Mouse (Mus musculus): ENCODE measurements around the gene Cdan1. TPM values are rescaled to one million over a fixed set of nuclear protein-coding genes. Genes with fewer than 3 reads are reported as not detected.

Cdan1 gene
- 102 and 107 TPM in 2 replicates for polyA plus RNA-seq (2012; rRNA removed)

GRCm38 (mm10) chr2:120849449-120850423 is at the start of gene Cdan1:
Gene Cdan1 (minus strand): TSS chr2:120850128.
- no peaks in the 10 kb centered on the region for H3K36me3 ChIP-seq (ENCODE audit: control insufficient read depth, insufficient read depth, low read length)
- H3K27ac ChIP-seq (ENCODE audit: control insufficient read depth, insufficient read depth, low read length), result no peak within 1 kb of the TSS
- H3K4me1 ChIP-seq (replicated peaks; ENCODE audit: control insufficient read depth, insufficient read depth, low read length), result peaks cover 13% of the 10 kb centered on the region
- peak within 1 kb of the TSS; percentile 64 for H3K4me3 ChIP-seq (ENCODE audit: control insufficient read depth, insufficient read depth, low read length)
- H3K27me3 ChIP-seq (ENCODE audit: control insufficient read depth, insufficient read depth, low read length), result no peaks in the 10 kb centered on the region
- TF ChIP-seq POLR2A (IDR thresholded peaks at IDR 0.05; ENCODE audit: control insufficient read depth, extremely low read depth, insufficient read depth, low read length, poor library complexity) (no peak; the same call in 1 of the 2 replicates), CTCF (IDR thresholded peaks at IDR 0.05; ENCODE audit: borderline replicate concordance, control insufficient read depth, extremely low read depth, insufficient read depth, low read length, poor library complexity) (no peak)
- DNase-seq, result peak; percentile 60
- WGBS, result 4% methylated on average over 65 of the region's 71 CpGs

- H3K36me3 ChIP-seq (ENCODE audit: control insufficient read depth, insufficient read depth, low read length), result peaks cover 68% of the 10 kb centered on the region
Observed at GRCm38 (mm10) chr2:120896361-120896760, 46.4 kb upstream of the Cdan1 start.

GRCm38 (mm10) chr2:120887601-120888000 is 37.7 kb upstream of the Cdan1 start:
- Histone ChIP-seq H3K27ac (ENCODE audit: control insufficient read depth, insufficient read depth, low read length) (no peak overlapping the region), H3K4me1 (replicated peaks; ENCODE audit: control insufficient read depth, insufficient read depth, low read length) (no peaks in the 10 kb centered on the region), H3K36me3 (ENCODE audit: control insufficient read depth, insufficient read depth, low read length) (peaks cover 27% of the 10 kb centered on the region), H3K4me3 (ENCODE audit: control insufficient read depth, insufficient read depth, low read length) (no peak overlapping the region), H3K27me3 (ENCODE audit: control insufficient read depth, insufficient read depth, low read length) (no peaks in the 10 kb centered on the region)
- DNase-seq, result no peak
- TF ChIP-seq POLR2A (IDR thresholded peaks at IDR 0.05; ENCODE audit: control insufficient read depth, extremely low read depth, insufficient read depth, low read length, poor library complexity) (no peak), CTCF (IDR thresholded peaks at IDR 0.05; ENCODE audit: borderline replicate concordance, control insufficient read depth, extremely low read depth, insufficient read depth, low read length, poor library complexity) (no peak)
- WGBS, result 43% methylated on average over 5 of the region's 5 CpGs

More at GRCm38 (mm10) chr2:120896361-120896760, 46.4 kb upstream of the Cdan1 start:
- 98% methylated on average over 3 of the region's 3 CpGs for WGBS
- no peak for DNase-seq
- Histone ChIP-seq H3K4me3 (ENCODE audit: control insufficient read depth, insufficient read depth, low read length) (no peak overlapping the region), H3K27ac (ENCODE audit: control insufficient read depth, insufficient read depth, low read length) (no peak overlapping the region), H3K27me3 (ENCODE audit: control insufficient read depth, insufficient read depth, low read length) (no peaks in the 10 kb centered on the region), H3K4me1 (replicated peaks; ENCODE audit: control insufficient read depth, insufficient read depth, low read length) (no peaks in the 10 kb centered on the region)
- TF ChIP-seq POLR2A (IDR thresholded peaks at IDR 0.05; ENCODE audit: control insufficient read depth, extremely low read depth, insufficient read depth, low read length, poor library complexity) (no peak), CTCF (IDR thresholded peaks at IDR 0.05; ENCODE audit: borderline replicate concordance, control insufficient read depth, extremely low read depth, insufficient read depth, low read length, poor library complexity) (no peak)

GRCm38 (mm10) chr2:120873192-120873591 is 23.3 kb upstream of the Cdan1 start:
- 93% methylated on average over 2 of the region's 2 CpGs for WGBS
- Histone ChIP-seq H3K27me3 (ENCODE audit: control insufficient read depth, insufficient read depth, low read length) (no peaks in the 10 kb centered on the region), H3K4me1 (replicated peaks; ENCODE audit: control insufficient read depth, insufficient read depth, low read length) (no peaks in the 10 kb centered on the region), H3K27ac (ENCODE audit: control insufficient read depth, insufficient read depth, low read length) (no peak overlapping the region), H3K4me3 (ENCODE audit: control insufficient read depth, insufficient read depth, low read length) (no peak overlapping the region), H3K36me3 (ENCODE audit: control insufficient read depth, insufficient read depth, low read length) (peaks cover 52% of the 10 kb centered on the region)
- DNase-seq, result no peak
- TF ChIP-seq CTCF (IDR thresholded peaks at IDR 0.05; ENCODE audit: borderline replicate concordance, control insufficient read depth, extremely low read depth, insufficient read depth, low read length, poor library complexity) (no peak), POLR2A (IDR thresholded peaks at IDR 0.05; ENCODE audit: control insufficient read depth, extremely low read depth, insufficient read depth, low read length, poor library complexity) (no peak)

- Histone ChIP-seq H3K27me3 (ENCODE audit: control insufficient read depth, insufficient read depth, low read length) (no peaks in the 10 kb centered on the region), H3K36me3 (ENCODE audit: control insufficient read depth, insufficient read depth, low read length) (peaks cover 52% of the 10 kb centered on the region), H3K27ac (ENCODE audit: control insufficient read depth, insufficient read depth, low read length) (no peak overlapping the region), H3K4me3 (ENCODE audit: control insufficient read depth, insufficient read depth, low read length) (no peak overlapping the region), H3K4me1 (replicated peaks; ENCODE audit: control insufficient read depth, insufficient read depth, low read length) (no peaks in the 10 kb centered on the region)
- DNase-seq, result no peak
- TF ChIP-seq CTCF (IDR thresholded peaks at IDR 0.05; ENCODE audit: borderline replicate concordance, control insufficient read depth, extremely low read depth, insufficient read depth, low read length, poor library complexity) (no peak), POLR2A (IDR thresholded peaks at IDR 0.05; ENCODE audit: control insufficient read depth, extremely low read depth, insufficient read depth, low read length, poor library complexity) (no peak)
- 90% methylated on average over 9 of the region's 9 CpGs for WGBS
Observed at GRCm38 (mm10) chr2:120871447-120872336, 21.8 kb upstream of the Cdan1 start.

- Histone ChIP-seq H3K27me3 (ENCODE audit: control insufficient read depth, insufficient read depth, low read length) (no peaks in the 10 kb centered on the region), H3K27ac (ENCODE audit: control insufficient read depth, insufficient read depth, low read length) (no peak overlapping the region), H3K4me1 (replicated peaks; ENCODE audit: control insufficient read depth, insufficient read depth, low read length) (no peaks in the 10 kb centered on the region), H3K36me3 (ENCODE audit: control insufficient read depth, insufficient read depth, low read length) (peaks cover 50% of the 10 kb centered on the region), H3K4me3 (ENCODE audit: control insufficient read depth, insufficient read depth, low read length) (no peak overlapping the region)
- 95% methylated on average over 5 of the region's 5 CpGs for WGBS
- no peak for TF ChIP-seq POLR2A (IDR thresholded peaks at IDR 0.05; ENCODE audit: control insufficient read depth, extremely low read depth, insufficient read depth, low read length, poor library complexity)
- no peak for DNase-seq
Observed at GRCm38 (mm10) chr2:120867336-120867735, 17.4 kb upstream of the Cdan1 start.
